Mouse (Mus musculus) adrenal gland, adult 10 weeks (tissue): ENCODE measurements around the gene Vmn1r45. TPM values are rescaled to one million over a fixed set of nuclear protein-coding genes. Genes with fewer than 3 reads are reported as not detected.

Experiments used
- polyA plus RNA-seq: library from polyadenylated mRNA; stranded (reverse); fragments of 350-450 nt; fragmentation: Illumina TruSeq; extraction: RNeasy Lipid Tissue Mini Kit (QIAGEN cat#74804); gene quantifications from one replicate; pipeline ENCODE4 v1.2.3, GENCODE M21; 2014; ENCODE audit warnings: low read depth, low replicate concordance

Gene Vmn1r45
- polyA plus RNA-seq: not detected

GRCm38 (mm10) chr6:89940498-89940897, at the start of gene Vmn1r45:
Vmn1r45 (minus strand) TSS chr6:89940598.

GRCm38 (mm10) chr6:89969013-89969412, 28.6 kb upstream of the Vmn1r45 start, which contains the start of gene Vmn1r46:
Vmn1r46 (plus strand) TSS chr6:89969313.

GRCm38 (mm10) chr6:89883360-89883759, 57.0 kb downstream of the Vmn1r45 start, which contains the start of gene Vmn1r44:
Vmn1r44 (plus strand) TSS chr6:89883660.

Other genes with a start within 250 kb of the Vmn1r45 start
- not detected for gene Vmn1r40, start 233.1 kb downstream of the Vmn1r45 start, polyA plus RNA-seq
- not detected for gene Vmn1r41, start 199.8 kb downstream of the Vmn1r45 start, polyA plus RNA-seq
- gene Vmn1r42, start 64.2 kb downstream of the Vmn1r45 start, polyA plus RNA-seq: not detected
- not detected for gene Vmn1r43, start 64.2 kb downstream of the Vmn1r45 start, polyA plus RNA-seq
- gene Vmn1r44, start 56.9 kb downstream of the Vmn1r45 start, polyA plus RNA-seq: not detected
- not detected for gene Vmn1r46, start 28.7 kb upstream of the Vmn1r45 start, polyA plus RNA-seq
- gene Vmn1r47, start 75.5 kb upstream of the Vmn1r45 start, polyA plus RNA-seq: not detected
- not detected for gene Vmn1r48, start 96.2 kb upstream of the Vmn1r45 start, polyA plus RNA-seq
- gene Vmn1r49, start 137.9 kb upstream of the Vmn1r45 start, polyA plus RNA-seq: not detected
- not detected for gene Vmn1r50, start 160.8 kb upstream of the Vmn1r45 start, polyA plus RNA-seq
- not detected for gene Vmn1r51, start 182.0 kb upstream of the Vmn1r45 start, polyA plus RNA-seq
- gene Vmn1r52, start 234.2 kb upstream of the Vmn1r45 start, polyA plus RNA-seq: not detected